Mouse (Mus musculus) midbrain, embryonic 14.5 days (tissue): ENCODE results near the gene Cdk2. TPM values are rescaled to one million over a fixed set of nuclear protein-coding genes. Genes with fewer than 3 reads are reported as not detected.
"Not testable (repeated sequence)": the region's sequence is repeated elsewhere in the genome, so short reads cannot be mapped to it uniquely, and the experiment has no call there.

Source experiments
- ATAC-seq: fragments of 200-750 bp; cut with Nextera tagmentation; 2 replicates; pipeline ENCODE4 v1.8.0; 2017; ENCODE audit warnings: moderate number of reproducible peaks, moderate library complexity; ENCODE audit not compliant: low FRiP score, low TSS enrichment
- DNase-seq: peaks from one replicate; pipeline ENCODE4 v3.0.0-alpha.2; 2015
- H3K27ac ChIP-seq: fragments of 300-500 bp; sonication (generic); replicated peaks from 2 replicates; pipeline ENCODE4 v1.5.1; 2014; ENCODE audit warnings: mild to moderate bottlenecking, low read depth, low read length, moderate library complexity
- H3K27me3 ChIP-seq: fragments of 300-500 bp; sonication (generic); 2 replicates; pipeline ENCODE4 v1.6.1; 2014; ENCODE audit warnings: low read length, control low read depth, mixed read lengths; ENCODE audit not compliant: control insufficient read depth, insufficient read depth
- H3K36me3 ChIP-seq: fragments of 300-500 bp; sonication (generic); 2 replicates; pipeline ENCODE4 v1.6.1; 2014; ENCODE audit warnings: low read length, control low read depth; ENCODE audit not compliant: control insufficient read depth, insufficient read depth
- H3K4me1 ChIP-seq: fragments of 300-500 bp; sonication (generic); 2 replicates; pipeline ENCODE4 v1.6.1; 2014; ENCODE audit warnings: mild to moderate bottlenecking, antibody characterized with exemption, low read length, control low read depth; ENCODE audit not compliant: control insufficient read depth, insufficient read depth
- H3K4me2 ChIP-seq: fragments of 300-500 bp; sonication (generic); 2 replicates; pipeline ENCODE4 v1.6.1; 2014; ENCODE audit warnings: mild to moderate bottlenecking, low read length, moderate library complexity
- H3K4me3 ChIP-seq: fragments of 300-500 bp; sonication (generic); replicated peaks from 2 replicates; pipeline ENCODE4 v1.5.1; 2014; ENCODE audit warnings: low read depth, low read length
- H3K9ac ChIP-seq: fragments of 300-500 bp; sonication (generic); replicated peaks from 2 replicates; pipeline ENCODE4 v1.6.1; 2014; ENCODE audit warnings: mild to moderate bottlenecking, low read length, moderate library complexity
- H3K9me3 ChIP-seq: fragments of 300-500 bp; sonication (generic); 2 replicates; pipeline ENCODE4 v1.6.1; 2016; ENCODE audit warnings: low read length, control low read depth, mixed read lengths; ENCODE audit not compliant: control insufficient read depth
- WGBS: fragments of 180-500 bp; shearing (Covaris S2); extraction: QIAGEN DNeasy Blood & Tissue Kit; methylation state at CpG from one replicate; pipeline ENCODE4 v1.1.7; 2014; 5-methylcytosine and 5-hydroxymethylcytosine counted together
- polyA plus RNA-seq: library from polyadenylated mRNA; unstranded; fragments of >200 nt; fragmentation: Nextera tagmentation; extraction: Ambion mirVana; gene quantifications from 2 replicates; pipeline ENCODE4 v1.2.1, GENCODE M21; 2014

Gene Cdk2
- polyA plus RNA-seq, 1 experiment from 2014 or later: 24.2 TPM

DNA sequence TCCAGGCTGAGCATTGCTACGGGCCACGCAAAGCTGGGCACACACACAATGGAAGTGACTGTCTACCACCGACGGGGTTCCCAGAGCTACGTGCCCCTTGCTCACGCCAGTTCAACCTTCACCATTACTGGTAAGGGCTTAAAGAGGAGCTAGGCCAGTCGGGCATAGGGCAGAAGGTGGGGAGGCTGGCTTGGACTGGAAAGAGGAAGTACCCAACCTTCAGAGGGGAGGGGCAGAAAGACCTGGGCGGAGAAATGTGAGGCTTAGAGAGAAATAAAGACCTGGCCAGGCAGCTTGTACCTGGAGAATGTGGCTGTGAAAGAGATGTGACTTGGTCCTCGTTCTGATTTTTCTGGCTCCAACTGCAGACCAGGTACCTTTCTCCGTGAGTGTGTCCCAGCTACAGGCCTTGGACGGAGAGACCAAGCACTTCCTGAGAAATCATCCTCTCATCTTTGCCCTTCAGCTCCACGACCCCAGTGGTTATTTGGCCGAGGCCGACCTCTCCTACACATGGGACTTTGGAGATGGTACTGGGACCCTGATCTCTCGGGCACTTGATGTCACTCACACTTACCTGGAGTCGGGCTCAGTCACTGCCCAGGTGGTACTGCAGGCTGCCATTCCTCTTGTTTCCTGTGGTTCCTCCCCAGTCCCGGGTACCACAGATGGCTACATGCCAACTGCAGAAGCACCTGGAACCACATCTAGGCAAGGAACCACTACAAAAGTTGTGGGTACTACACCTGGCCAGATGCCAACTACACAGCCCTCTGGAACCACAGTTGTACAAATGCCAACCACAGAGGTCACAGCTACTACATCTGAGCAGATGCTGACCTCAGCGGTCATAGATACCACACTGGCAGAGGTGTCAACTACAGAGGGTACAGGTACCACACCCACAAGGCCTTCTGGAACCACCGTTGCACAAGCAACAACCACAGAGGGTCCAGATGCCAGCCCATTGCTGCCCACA, 11.0 kb upstream of the Cdk2 start:
- 87% methylated on average over 19 of the region's 19 CpGs for WGBS
- ATAC-seq: no peak

DNA sequence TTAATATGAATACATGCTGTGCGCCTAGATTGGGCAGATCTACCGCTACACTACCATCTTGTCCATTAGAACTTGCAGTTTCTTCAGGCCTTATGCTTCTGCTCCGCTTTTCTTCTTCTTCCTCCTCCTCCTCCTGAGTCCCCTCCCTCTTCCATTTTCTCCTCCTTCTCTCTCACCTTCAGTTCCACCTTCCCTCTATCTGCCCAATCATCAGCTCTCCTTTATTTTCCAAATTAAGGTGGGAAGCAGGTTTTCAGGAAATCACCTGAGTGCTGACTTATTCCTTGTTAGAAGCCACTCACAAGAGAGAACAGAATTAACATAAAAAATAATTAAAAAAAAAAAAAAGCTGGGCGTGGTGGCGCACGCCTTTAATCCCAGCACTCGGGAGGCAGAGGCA, 6.5 kb upstream of the Cdk2 start:
- H3K27ac ChIP-seq, H3K27me3 ChIP-seq, DNase-seq, H3K4me3 ChIP-seq, ATAC-seq, H3K36me3 ChIP-seq, H3K4me1 ChIP-seq, H3K9me3 ChIP-seq, H3K9ac ChIP-seq, H3K4me2 ChIP-seq: not testable (repeated sequence)
- WGBS: 94% methylated on average over 7 of the region's 7 CpGs

More for the DNA sequence above, 11.0 kb upstream of the Cdk2 start:
- H3K4me3 ChIP-seq: no peak overlapping the region
- H3K9me3 ChIP-seq: no peaks in the 10 kb centered on the region
- H3K27ac ChIP-seq: no peak overlapping the region
- no peak overlapping the region for H3K9ac ChIP-seq
- H3K4me1 ChIP-seq: no peaks in the 10 kb centered on the region
- no peaks in the 10 kb centered on the region for H3K36me3 ChIP-seq
- H3K27me3 ChIP-seq: no peaks in the 10 kb centered on the region
- H3K4me2 ChIP-seq: no peak overlapping the region
- DNase-seq: no peak

DNA sequence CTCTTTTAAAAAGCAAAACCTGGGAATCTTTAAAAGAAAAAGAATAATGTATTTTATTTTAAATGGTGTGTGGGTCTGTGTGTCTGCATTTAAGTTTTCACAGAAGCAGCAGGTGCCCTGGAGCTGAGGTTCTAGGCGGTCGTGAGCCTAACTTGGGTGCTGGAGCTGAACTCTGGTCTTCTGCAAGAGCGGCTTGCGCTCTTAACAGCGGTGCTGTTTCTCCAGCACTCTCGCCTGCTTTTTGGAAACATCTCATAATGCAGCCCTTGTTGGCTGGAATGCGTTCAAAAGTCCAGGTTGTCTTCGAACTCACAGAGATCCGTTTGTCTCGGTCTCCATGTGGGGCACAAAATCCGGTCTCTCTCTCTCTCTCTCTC, 474 bp upstream of the Cdk2 start:
- DNase-seq: no peak
- no peak overlapping the region for H3K27ac ChIP-seq
- WGBS: 10% methylated on average over 11 of the region's 11 CpGs

DNA sequence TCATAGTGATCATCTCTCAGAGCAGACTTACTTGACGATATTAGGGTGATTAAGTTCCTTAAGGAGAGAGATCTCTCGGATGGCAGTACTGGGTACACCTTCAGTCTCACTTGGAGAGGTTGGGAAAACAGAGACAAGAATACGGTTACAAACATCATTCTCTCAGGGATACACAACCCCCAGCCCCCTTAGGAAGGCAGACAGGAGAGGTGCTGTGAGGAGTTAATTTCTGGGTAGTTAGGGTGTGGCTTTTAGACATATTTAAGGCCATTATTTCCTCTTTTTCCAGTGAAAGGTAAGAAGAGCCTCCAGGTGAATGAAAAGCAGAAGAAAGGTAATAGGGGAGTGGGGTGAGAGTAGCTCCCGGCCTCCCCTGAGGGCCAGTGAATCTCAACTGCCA, 936 bp downstream of the Cdk2 start, which contains the start of gene Pmel:
Gene Pmel, plus strand, starts transcription at position 301 of the 400 bp plus-strand sequence.
- H3K9me3 ChIP-seq: no peaks in the 10 kb centered on the region
- no peak for ATAC-seq
- H3K27me3 ChIP-seq: no peaks in the 10 kb centered on the region
- H3K9ac ChIP-seq: peak within 1 kb of the TSS; percentile 46; the same call in 1 of the 2 replicates
- peaks cover 9% of the 10 kb centered on the region; the same call in 1 of the 2 replicates for H3K4me1 ChIP-seq
- WGBS: 27% methylated on average over 4 of the region's 4 CpGs
- DNase-seq: no peak
- peak within 1 kb of the TSS; percentile 93 for H3K4me2 ChIP-seq
- H3K36me3 ChIP-seq: no peaks in the 10 kb centered on the region
- peak within 1 kb of the TSS; percentile 67 for H3K4me3 ChIP-seq
- H3K27ac ChIP-seq: peak within 1 kb of the TSS; percentile 63; the same call in 1 of the 2 replicates

More for the DNA sequence above, 474 bp upstream of the Cdk2 start:
- Histone ChIP-seq H3K4me3 (peak overlapping the region; percentile 67), H3K36me3 (no peaks in the 10 kb centered on the region), H3K27me3 (no peaks in the 10 kb centered on the region), H3K9me3 (no peaks in the 10 kb centered on the region), H3K4me1 (peaks cover 9% of the 10 kb centered on the region; the same call in 1 of the 2 replicates), H3K9ac (no peak overlapping the region; the same call in 1 of the 2 replicates), H3K4me2 (peak overlapping the region; percentile 93)
- ATAC-seq: no peak

DNA sequence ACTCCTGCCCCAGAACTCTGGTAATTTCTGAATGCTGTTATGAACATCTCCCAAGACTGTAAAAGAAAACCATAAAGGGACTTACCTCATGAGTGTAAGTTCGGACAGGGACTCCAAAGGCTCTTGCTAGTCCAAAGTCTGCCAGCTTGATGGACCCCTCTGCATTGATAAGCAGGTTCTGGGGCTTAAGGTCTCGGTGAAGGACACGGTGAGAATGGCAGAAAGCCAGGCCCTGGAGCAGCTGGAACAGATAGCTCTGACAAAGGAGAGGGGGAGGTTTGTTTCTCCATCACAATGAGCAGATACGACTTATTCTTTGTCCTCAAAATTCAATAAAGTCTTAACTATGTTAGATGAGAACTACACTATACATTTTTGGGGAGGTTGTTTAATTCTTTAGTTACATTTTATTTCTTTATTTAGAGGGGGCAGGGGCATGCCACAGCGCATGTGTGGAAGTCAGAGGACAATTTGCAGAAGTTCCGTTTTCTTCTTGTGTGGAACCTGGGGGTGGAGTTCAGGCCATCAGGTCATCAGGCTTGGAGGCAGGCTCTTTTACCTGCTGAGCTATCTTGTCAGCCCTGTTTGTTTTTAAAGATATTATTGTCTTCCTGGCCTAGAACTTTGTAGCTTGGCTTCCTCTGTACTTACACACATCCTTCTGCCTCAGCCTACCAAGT, 2.4 kb downstream of the Cdk2 start:
- 73% methylated on average over 6 of the region's 6 CpGs for WGBS
- no peak overlapping the region for H3K4me2 ChIP-seq
- H3K27ac ChIP-seq: no peak overlapping the region
- H3K4me3 ChIP-seq: no peak overlapping the region
- no peaks in the 10 kb centered on the region for H3K27me3 ChIP-seq
- peaks cover 9% of the 10 kb centered on the region; the same call in 1 of the 2 replicates for H3K4me1 ChIP-seq
- no peaks in the 10 kb centered on the region for H3K9me3 ChIP-seq
- H3K9ac ChIP-seq: no peak overlapping the region
- DNase-seq (no peak), ATAC-seq (no peak)
- no peaks in the 10 kb centered on the region for H3K36me3 ChIP-seq

DNA sequence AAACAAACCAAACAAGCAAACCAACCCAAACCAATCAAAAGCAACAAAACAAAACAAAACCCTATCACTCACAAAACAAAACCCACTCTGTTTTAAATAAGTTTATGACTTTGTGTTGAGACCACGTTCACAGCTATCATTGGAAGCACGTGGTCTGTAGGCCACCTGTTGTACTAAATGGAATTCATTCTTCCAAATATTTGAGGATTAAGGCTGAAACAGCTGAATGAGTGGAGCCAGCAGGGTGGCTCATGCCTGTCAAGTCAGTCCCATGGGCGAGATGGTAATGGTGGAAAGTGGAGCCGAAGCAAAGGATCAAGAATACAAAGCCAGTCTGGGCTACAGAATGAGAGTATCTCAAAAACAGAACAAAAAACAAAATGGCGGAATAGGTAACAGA, 4.1 kb downstream of the Cdk2 start:
- no peak overlapping the region for H3K4me3 ChIP-seq
- no peaks in the 10 kb centered on the region for H3K27me3 ChIP-seq
- no peak for ATAC-seq
- H3K9ac ChIP-seq: no peak overlapping the region
- no peaks in the 10 kb centered on the region for H3K36me3 ChIP-seq
- no peaks in the 10 kb centered on the region for H3K9me3 ChIP-seq
- H3K4me2 ChIP-seq: no peak overlapping the region
- H3K27ac ChIP-seq: no peak overlapping the region
- WGBS: 69% methylated on average over 5 of the region's 5 CpGs
- H3K4me1 ChIP-seq: peaks cover 9% of the 10 kb centered on the region; the same call in 1 of the 2 replicates
- no peak for DNase-seq

DNA sequence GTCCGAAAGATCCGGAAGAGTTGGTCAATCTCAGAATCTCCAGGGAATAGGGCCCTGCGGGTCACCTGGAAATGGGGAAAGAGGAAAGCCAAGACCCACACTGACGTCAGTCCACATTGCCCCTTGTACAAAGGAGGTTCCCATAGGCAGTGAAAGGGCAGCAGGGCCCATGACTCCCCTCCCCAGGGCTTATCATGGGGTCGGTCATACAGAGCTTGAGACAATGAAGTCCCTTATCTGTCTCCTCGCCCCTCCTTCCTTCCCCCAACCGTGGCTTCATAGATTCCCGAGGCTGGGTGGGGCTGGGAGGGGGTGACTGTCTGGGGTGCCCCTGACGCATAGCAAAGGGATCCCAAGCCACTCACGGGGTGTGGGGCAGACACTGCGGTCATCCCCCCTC, 5.2 kb downstream of the Cdk2 start:
- no peak overlapping the region for H3K4me2 ChIP-seq
- H3K9me3 ChIP-seq: no peaks in the 10 kb centered on the region
- H3K27ac ChIP-seq: no peak overlapping the region
- no peak overlapping the region for H3K9ac ChIP-seq
- no peak overlapping the region for H3K4me3 ChIP-seq
- H3K27me3 ChIP-seq: no peaks in the 10 kb centered on the region
- no peaks in the 10 kb centered on the region for H3K36me3 ChIP-seq
- 87% methylated on average over 11 of the region's 11 CpGs for WGBS
- no peak for DNase-seq
- peaks cover 13% of the 10 kb centered on the region for H3K4me1 ChIP-seq
- no peak for ATAC-seq

DNA sequence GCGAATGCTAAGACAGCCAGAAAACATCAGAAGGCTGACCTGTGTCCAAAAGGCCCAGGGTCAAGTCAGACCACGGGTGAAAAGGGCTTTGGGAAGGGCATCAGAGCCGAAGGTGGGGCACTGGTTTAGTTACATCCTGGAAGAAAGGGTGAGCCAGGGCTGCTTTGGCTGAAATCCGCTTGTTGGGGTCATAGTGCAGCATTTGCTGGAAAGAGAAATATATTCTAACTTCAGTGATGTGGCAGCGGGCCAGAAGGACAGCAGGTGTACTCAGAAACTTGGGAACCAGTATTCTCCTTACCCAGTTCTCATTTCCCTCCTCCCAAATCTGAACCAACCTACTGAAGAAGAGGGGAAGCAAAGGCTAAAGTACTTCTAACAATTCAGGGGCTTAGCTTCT, 5.8 kb downstream of the Cdk2 start:
- WGBS: 89% methylated on average over 5 of the region's 5 CpGs
- Histone ChIP-seq H3K27ac (no peak overlapping the region), H3K4me2 (no peak overlapping the region), H3K27me3 (no peaks in the 10 kb centered on the region), H3K9me3 (no peaks in the 10 kb centered on the region), H3K4me1 (peaks cover 10% of the 10 kb centered on the region), H3K9ac (no peak overlapping the region), H3K4me3 (no peak overlapping the region), H3K36me3 (no peaks in the 10 kb centered on the region)
- ATAC-seq (no peak), DNase-seq (no peak)
